Mouse (Mus musculus): ENCODE measurements around the gene Olfr1424. TPM values are rescaled to one million over a fixed set of nuclear protein-coding genes. Genes with fewer than 3 reads are reported as not detected.
"Not testable (repeated sequence)": the region's sequence is repeated elsewhere in the genome, so short reads cannot be mapped to it uniquely, and the experiment has no call there.

The Olfr1424 gene
- not detected in 2 replicates for polyA plus RNA-seq (2012; rRNA removed)

DNA sequence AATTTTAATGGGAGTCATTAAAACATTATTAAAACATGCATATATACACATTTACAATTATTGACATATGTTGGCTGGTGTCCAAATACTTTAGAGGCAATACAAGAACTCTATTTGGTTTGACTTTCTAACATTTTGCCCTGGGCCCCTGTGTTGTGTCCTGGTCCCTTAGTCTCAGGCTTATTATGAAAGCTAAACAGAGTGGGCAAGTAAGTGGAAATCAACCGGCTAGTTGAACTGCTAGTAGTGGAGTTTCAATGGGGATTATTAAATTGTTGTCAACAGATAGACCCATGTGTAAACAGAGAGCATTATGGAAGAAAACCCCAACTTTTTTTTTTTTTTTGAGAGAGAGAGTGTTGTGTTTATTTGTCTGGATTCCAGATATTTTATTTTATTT, at the start of gene Olfr1424:
TSS of gene Olfr1424 (minus strand) at position 101 of the 400 bp plus-strand sequence.
- DNase-seq (ENCODE audit: low read depth, low spot score): not testable (repeated sequence)
- 76% methylated on average over 1 of the region's 1 CpGs for WGBS

DNA sequence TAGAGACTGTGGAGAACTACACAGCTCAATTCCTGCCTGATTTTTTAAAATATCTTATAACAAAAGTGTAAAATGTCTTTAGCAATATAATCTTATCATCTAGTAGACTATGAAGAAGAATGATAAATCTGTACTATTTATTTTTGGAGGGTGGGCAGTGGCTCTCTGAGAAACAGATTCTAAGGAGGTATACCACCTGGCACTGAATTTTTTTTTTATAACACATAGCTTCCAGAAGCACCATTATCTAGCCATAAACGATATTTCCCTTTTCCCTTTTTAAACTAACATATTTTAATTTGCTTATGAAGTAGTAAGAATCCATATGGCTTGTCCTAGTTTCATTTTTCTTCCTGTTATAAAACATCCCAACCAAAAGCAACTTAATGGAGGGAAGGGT, 42.1 kb upstream of the Olfr1424 start:
- WGBS: 40% methylated on average over 1 of the region's 1 CpGs
- DNase-seq (ENCODE audit: low read depth, low spot score): no peak

DNA sequence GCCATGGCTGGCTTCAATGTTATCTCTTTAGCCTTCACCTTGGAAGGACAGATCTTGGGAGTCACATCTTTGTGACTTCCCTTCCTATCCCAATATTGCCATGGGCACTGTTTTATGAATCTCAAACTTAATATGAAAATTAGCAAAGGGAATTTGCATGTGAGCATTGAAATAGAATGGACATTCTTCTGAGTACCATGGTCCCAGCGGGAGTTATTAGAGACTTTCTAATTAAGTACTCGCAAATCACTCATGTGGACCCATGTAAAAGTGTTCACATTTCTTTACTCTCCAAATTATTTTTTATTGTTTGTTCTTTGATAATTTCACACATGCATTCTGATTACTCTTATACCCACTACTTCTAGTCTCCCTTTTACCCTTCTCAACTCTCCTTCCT, 40.8 kb upstream of the Olfr1424 start, which contains the start of gene Olfr1427:
TSS of gene Olfr1427 (minus strand) at position 101 of the 400 bp plus-strand sequence.
- no peak for DNase-seq (ENCODE audit: low read depth, low spot score)
- WGBS: 98% methylated on average over 2 of the region's 2 CpGs

- 85% methylated on average over 1 of the region's 1 CpGs for WGBS
- no peak for DNase-seq (ENCODE audit: low read depth, low spot score)
Measured at GRCm38 (mm10) chr19:12091913-12092312, 29.4 kb upstream of the Olfr1424 start, which contains the start of gene Olfr1426. TSS of gene Olfr1426 (minus strand) at chr19:12092013.

DNA sequence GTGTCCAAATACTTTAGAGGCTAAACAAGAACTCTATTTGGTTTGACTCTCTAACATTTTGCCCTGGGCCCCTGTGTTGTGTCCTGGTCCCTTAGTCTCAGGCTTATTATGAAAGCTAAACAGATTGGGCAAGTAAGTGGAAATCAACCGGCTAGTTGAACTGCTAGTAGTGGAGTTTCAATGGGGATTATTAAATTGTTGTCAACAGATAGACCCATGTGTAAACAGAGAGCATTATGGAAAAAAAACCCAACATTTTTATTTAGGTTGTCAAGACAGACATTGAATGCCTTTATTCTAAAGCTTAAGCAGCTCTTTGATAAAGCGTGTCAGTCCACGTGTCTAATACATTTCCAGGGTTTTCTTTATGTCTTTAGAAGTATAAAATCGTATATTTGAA, 15.1 kb upstream of the Olfr1424 start, which contains the start of gene Olfr1425:
TSS of gene Olfr1425 (minus strand) at position 101 of the 400 bp plus-strand sequence.
- 79% methylated on average over 4 of the region's 4 CpGs for WGBS

DNA sequence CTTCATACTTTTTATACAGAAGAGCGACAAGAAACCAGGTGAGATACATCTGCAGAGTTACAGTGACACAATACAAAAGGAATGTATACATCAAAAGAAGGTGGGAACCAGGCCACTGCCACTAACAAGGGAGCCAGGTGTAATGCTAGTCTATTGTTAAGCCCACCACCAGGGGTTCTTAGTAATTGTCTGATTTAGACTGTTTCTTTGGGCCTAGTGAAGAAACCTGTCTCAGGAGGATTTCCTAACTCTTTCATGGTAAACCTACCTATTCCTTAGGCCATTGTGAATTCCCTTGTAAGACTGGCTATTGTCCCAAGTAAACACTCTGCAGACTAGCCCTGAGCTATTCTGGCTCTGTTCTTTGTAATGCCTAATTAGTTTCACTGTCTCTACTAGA, 7.1 kb upstream of the Olfr1424 start:
- not testable (repeated sequence) for DNase-seq (ENCODE audit: low read depth, low spot score)
- WGBS: 84% methylated on average over 1 of the region's 1 CpGs

More for the DNA sequence above, 15.1 kb upstream of the Olfr1424 start, which contains the start of gene Olfr1425:
- not testable (repeated sequence) for DNase-seq (ENCODE audit: low read depth, low spot score)

GRCm38 (mm10) chr19:12067806-12068205, 5.3 kb upstream of the Olfr1424 start:
- WGBS: 44% methylated on average over 1 of the region's 1 CpGs
- not testable (repeated sequence) for DNase-seq (ENCODE audit: low read depth, low spot score)

GRCm38 (mm10) chr19:12043163-12043562, 19.3 kb downstream of the Olfr1424 start:
- WGBS: 88% methylated on average over 5 of the region's 5 CpGs
- no peak for DNase-seq (ENCODE audit: low read depth, low spot score)

DNA sequence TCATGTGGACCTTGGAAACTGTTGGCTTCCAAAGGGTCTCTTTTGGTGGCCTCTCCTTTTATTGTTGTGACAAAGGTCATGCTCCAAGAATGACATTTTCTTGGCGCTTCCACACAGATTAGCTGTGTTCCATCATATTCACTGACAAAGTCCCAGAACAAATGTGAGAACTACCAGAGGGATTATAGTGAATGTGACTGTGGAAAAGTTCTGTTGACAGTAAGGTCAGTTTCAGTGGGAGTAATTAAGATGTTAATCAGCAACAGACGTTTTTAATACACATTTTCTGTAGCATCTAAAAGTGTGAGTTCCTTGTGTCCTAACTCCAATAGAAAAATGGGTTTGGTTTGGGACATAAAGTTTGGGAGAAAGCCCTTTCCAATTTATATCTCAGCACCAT, 21.3 kb downstream of the Olfr1424 start, which contains the start of gene Olfr1423:
TSS of gene Olfr1423 (minus strand) at position 101 of the 400 bp plus-strand sequence.
- DNase-seq (ENCODE audit: low read depth, low spot score): no peak
- WGBS: 44% methylated on average over 2 of the region's 2 CpGs

- no peak for DNase-seq (ENCODE audit: low read depth, low spot score)
Measured at GRCm38 (mm10) chr19:12037727-12038126, 24.8 kb downstream of the Olfr1424 start.

DNA sequence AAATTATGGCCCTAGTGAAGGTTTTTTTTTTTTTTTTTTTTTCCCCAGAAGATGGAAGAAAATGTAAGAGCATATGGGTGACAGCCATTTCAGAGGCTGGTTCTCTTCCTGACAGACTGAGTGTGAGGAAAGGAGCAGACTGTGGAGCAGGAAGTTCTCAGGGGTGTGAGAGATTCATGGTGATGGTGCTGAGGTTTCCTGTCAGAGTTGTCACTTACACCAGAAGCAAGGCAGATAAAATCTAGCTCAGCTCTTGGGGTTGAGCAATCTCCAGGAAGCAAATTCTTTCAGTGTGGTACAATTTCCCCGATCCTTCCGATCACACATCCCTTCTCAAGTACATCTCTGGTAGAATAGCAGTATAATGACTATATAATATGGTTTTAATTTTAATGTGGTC, 35.9 kb downstream of the Olfr1424 start:
- WGBS: 79% methylated on average over 2 of the region's 2 CpGs
- DNase-seq (ENCODE audit: low read depth, low spot score): no peak

DNA sequence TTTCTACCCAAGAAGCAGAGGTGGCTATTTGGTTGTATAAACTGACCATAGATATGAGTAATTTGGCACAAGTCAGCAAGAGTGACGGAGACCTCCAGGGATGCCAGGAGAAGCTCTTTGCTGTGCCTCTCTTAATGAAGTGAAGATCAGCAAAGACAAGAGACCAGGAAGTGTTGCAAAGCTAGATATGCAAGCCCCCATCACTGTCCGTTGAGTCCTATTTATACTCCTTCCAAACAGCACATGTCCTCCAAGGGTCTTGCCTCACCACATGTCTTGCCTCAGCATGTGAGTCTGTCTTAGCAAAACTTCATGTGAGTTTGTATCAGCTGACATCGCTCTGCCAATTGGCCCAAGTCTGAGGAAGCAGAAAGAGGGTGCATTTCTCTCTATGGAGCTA, 37.1 kb downstream of the Olfr1424 start:
- no peak for DNase-seq (ENCODE audit: low read depth, low spot score)
- 84% methylated on average over 3 of the region's 3 CpGs for WGBS

DNA sequence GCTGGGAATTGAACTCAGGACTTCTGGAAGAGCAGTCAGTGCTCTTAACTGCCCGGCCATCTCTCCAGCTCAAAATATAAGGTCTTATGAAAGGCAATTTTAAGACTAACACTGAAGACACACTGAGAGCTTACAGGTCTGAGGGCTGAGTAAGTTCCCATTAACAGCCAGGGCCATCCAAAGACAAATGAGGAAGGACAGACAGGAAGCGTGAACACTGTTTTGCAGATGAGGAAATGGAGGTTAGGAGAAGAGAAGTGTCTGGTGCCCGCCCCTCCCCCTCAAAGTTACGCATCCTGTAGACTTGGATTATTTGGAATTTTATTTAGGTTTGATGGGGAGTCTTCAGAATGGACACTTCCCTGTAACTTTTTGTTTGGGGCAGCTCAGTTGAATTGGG, 38.3 kb downstream of the Olfr1424 start:
- no peak for DNase-seq (ENCODE audit: low read depth, low spot score)
- WGBS: 81% methylated on average over 4 of the region's 4 CpGs

- no peak for DNase-seq (ENCODE audit: low read depth, low spot score)
- WGBS: 87% methylated on average over 4 of the region's 4 CpGs
Measured at GRCm38 (mm10) chr19:12016192-12016591, 46.3 kb downstream of the Olfr1424 start.

- 82% methylated on average over 8 of the region's 8 CpGs for WGBS
- DNase-seq (ENCODE audit: low read depth, low spot score): no peak
Measured at GRCm38 (mm10) chr19:12015708-12016107, 46.8 kb downstream of the Olfr1424 start.

GRCm38 (mm10) chr19:12013228-12013627, 49.3 kb downstream of the Olfr1424 start:
- WGBS: 0% methylated on average over 12 of the region's 12 CpGs
- DNase-seq (ENCODE audit: low read depth, low spot score): peak; percentile 57

DNA sequence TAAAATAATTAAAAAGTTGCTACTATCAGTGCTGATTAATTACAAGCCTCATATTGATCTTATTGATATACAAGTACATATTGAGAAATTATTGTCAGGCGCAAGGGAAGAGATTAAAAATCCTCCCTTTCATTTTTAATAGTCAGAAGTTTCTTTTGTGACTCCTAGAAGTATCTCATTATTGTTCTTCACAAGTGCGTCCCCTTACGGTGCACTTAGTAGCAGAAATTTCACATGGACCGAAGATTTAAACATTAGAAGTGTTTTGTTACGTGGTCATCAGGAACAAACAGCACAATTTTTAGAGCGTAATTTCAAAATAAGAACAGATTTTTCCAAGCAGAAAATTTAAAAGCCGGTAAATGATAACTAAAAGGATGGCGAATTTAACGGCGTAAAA, 49.9 kb downstream of the Olfr1424 start:
- DNase-seq (ENCODE audit: low read depth, low spot score): no peak
- WGBS: 1% methylated on average over 10 of the region's 10 CpGs

- peak; percentile 87 for DNase-seq (ENCODE audit: low read depth, low spot score)
Measured at GRCm38 (mm10) chr19:12011560-12012556, 50.6 kb downstream of the Olfr1424 start.

DNA sequence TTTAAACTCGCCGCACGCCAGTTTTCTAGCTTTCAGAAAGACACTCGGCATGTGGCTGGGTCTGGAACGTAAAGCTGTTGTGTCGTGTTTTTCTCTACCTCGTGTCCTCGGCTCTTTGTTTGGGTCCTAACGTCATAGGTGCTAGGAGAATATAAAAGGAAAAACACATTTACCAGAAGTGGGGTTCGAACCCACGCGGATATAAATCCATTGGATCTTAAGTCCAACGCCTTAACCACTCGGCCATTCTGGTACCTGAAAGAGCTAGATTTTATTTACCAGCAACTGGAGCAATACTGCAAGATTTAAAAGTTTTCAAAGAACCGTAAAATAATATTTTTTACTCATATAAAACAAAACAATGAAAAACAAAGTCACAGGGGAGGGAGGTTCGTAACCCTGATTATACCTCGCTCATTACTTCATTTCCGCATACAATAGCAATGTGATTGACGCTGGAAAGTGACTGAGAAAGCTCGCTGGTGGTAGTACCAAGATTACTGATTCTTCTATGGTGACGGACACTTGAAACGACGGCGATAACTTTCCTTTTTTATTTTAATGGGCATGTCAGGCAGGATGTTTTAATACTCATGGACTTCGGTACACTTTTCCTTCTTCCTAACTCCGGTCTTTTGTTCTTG, 51.4 kb downstream of the Olfr1424 start:
- under 1% methylated on average over 26 of the region's 26 CpGs for WGBS
- peak; percentile 66 for DNase-seq (ENCODE audit: low read depth, low spot score)

More at GRCm38 (mm10) chr19:12011560-12012556, 50.6 kb downstream of the Olfr1424 start:
- WGBS: under 1% methylated on average over 49 of the region's 49 CpGs

DNA sequence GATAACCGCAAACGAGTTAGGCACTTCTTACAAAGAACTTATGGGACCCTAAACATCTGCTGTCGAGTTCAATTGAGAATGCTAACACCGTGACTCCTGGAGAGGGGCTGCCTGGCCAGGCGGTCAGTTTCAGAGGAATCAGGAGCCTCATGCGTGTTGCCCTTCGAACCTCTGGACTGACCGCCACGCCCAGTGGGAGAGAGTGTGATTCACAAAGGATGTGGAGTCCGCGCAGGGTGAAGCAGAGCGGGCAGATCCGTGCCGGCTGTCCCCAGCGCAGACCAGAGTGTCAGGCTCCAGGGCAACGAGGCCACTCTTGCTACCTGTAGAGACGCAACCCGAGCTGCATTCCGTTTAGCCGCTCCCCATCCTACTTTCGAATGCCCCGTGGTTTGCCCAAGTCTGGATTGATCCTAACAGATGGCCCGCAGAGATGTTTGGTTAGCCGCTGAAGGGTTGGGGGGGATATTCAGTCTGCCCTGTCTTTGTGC, 52.2 kb downstream of the Olfr1424 start:
- WGBS: under 1% methylated on average over 24 of the region's 24 CpGs

More for the DNA sequence above, 52.2 kb downstream of the Olfr1424 start:
- DNase-seq (ENCODE audit: low read depth, low spot score): peak; percentile 58

Measured in large intestine, adult 2 months (tissue).